Mouse (Mus musculus) 416B (cell line): ENCODE results near the gene Plcb1.

Source experiments
- DNase-seq: peaks from one replicate; pipeline ENCODE4 v3.0.0; 2011; ENCODE audit warnings: low read depth

Plcb1 gene

DNA sequence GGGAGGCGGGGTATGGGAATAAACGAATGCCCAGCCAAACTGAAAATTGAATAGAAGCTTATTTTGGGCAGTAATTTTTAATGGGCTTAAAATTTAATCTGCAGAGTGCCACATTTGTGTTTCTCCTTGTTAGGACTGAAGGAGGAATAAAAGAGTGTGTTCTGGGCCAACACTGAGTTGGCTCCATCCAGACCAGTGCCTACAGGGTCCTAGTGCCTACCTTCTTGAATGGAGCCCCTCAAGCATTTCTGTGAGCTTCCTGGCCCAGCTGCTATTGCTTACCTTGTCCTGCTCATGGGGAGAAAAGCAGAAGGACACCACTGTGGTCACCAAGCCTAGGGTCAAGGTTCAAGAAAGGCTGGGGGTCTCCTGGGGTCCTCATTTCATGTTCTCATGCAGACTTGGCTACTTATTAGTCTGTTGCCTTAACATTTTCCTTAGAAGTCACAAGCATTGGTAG lies 128.3 kb downstream of the Plcb1 start:
- no peak for DNase-seq

- no peak for DNase-seq
These were observed 129.2 kb downstream of the Plcb1 start for GRCm38 (mm10) chr2:134915035-134915434.

DNA sequence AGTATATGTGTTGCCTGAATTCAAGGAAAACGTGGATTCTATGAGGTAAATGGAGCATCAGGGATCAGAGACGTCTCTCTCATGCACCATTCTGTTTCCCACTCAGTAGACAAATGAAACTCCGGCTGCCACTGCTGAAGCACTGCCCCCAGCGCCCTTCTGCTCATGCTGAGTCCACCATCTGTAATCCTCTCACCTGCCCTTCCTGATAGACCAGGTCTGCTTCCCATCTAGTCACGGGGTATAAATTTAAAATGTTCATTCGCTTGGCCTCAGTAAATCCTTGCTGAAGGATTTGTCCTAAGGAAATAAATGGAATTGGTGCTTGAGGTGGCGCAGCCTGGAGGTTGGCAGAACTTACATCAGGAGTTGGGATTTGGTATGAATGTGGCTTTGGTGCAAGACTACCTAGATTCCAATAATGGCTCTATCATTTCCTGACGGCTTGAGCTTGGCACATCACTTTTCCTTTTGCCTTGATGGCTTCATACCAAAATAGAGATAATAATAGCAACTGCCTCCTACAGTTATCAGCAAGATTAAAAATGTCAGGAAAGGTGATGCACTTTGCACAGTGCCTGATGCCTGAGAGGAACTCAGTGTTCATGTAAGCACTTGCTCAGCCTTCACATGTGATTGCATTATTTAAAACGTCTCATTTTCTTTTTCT lies 134.9 kb downstream of the Plcb1 start:
- DNase-seq, result no peak

DNA sequence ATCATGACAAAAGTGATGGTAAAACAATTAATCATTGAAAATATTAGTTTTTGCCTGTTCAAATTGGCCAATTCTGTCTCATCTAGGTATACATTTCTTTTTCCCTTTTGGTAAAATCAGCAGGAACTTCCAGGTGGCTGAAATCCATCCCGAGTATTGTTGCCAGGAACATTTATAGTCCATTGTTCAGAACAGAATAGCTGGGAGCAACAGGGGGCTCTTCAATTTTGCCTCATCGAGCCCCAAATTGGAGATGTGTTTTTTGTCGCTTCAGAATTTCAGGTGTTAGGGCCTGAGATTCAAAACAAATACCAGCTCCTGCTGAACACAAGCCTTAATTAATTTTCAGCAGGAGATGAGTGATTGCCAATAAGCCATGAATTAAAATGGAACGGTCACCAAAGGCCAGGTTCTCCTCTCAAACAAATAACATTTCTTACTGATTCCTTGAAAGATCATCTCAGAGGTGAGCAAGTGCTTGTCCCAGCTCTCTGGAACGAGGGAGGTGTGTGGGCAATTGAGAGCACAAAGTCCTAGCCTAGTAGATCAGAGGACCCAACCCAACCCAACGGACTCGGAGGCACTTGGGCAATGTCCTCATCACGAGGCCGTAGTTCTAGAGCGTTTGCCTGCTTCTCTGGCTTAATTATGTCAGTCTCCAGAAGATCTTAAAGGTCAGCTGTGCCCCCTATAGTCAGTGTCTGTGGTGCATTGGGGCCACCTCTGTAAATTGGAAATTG lies 136.9 kb downstream of the Plcb1 start:
- DNase-seq, result no peak

DNA sequence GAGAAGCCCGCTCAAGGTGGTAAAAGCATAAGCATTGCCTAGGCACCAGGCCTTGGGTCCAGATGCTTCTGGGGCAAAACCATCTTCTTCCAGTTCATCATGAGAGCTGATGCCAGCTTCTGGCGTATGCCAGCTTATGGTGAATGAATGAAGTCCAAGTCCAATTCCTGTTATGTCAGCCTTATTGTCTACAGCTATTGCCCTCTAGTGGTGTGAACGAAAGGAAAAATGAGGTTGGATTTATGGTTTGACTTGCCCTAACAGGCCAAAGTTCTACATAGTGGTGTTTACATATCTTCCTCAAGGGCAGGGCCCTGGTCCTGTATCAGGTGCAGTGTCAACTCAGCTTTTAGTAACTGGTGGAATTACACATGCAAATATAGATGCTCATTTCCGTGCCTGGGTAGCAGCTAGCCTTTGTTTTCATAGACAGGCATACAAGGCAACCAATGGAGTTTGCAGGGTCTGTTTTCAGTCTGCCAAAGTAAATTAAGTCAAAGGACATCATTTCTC lies 138.3 kb downstream of the Plcb1 start:
- DNase-seq, result no peak

- DNase-seq, result no peak
These were observed 140.4 kb downstream of the Plcb1 start for GRCm38 (mm10) chr2:134926266-134926665.

DNA sequence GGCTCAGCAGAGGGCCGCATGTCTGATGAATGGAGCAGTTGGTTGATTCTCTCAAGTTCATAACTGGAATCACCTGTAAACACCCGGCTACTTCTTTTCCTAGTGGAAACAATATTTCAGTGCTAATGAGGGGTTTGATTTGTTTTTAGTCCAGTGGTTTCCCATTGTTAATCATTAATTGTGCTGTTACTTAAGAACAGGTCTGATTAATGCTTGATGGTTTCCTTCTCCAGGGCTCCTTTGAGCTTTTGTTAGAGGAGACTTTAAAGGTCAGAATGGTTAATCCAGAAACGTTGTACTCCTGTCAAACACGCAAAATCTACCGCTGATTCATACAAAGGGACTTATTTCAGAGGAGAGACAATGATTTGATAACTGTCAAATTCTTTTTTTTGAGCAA lies 141.2 kb downstream of the Plcb1 start:
- no peak for DNase-seq

DNA sequence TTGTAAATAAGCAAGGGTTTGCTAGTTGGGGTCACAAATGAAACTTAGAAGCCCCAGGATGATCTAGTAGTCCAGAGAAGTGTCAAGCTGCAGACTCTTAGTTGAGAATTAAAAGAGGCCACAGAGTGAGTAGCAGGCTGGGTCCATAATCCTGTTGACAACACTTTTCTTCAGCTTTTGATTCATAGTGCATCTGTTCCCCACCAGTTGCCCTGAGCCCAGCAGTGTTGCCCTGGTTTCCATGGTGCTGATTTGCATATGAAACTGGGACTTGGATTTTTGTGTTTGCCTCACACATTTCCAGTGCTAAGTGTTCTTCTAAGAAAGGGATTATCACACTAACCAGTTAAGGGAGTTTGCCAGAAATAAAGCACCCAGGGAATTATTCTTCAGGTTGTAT lies 143.6 kb downstream of the Plcb1 start:
- DNase-seq, result no peak

DNA sequence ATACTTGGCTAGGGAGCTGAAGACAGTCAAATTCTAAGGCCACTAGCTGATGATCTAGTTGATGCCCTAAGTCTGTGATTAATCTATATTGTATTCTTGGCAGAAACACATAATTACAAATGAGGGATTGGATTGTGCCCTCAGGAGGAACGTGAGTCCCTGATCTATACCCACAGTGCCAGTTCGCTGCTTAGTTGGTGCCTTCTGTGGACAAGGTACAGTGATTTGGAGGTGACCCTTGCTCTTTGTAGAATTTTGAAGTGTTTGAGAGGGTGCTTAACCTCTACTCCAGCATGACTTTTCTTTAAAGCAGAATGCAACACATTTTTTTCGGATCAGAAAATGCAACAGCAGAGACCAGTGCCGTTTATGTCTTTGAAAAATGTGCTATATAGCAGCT lies 145.1 kb downstream of the Plcb1 start:
- DNase-seq, result no peak

- DNase-seq, result no peak
These were observed 146.0 kb downstream of the Plcb1 start for GRCm38 (mm10) chr2:134931756-134932421.

- DNase-seq, result no peak
These were observed 149.6 kb downstream of the Plcb1 start for GRCm38 (mm10) chr2:134935469-134935868.

- DNase-seq, result no peak
These were observed 150.2 kb downstream of the Plcb1 start for GRCm38 (mm10) chr2:134935970-134936649.

- no peak for DNase-seq
These were observed 151.8 kb downstream of the Plcb1 start for GRCm38 (mm10) chr2:134937666-134938065.

GRCm38 (mm10) chr2:134942039-134942438 lies 156.2 kb downstream of the Plcb1 start:
- DNase-seq, result no peak

GRCm38 (mm10) chr2:134942919-134943318 lies 157.1 kb downstream of the Plcb1 start:
- DNase-seq, result no peak

DNA sequence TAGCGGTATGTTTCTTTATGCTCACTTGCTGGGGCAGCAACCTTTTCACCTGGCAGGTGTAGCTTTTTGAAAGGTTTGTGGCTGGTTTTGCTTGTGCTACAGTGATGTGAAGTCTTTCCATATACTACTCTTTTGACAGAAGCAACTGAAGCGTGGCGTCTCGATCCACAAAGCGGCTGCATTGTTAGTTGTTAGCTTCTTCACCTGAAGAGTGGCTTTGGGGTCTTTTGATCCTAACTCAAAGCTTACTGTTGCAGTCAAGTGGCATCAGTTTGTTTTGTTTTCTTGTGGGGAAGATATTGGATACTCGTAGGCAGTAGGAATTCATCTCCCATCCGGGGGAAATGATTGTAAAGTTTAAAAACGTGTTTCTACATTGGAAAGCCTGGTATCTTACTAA lies 160.5 kb downstream of the Plcb1 start:
- DNase-seq, result no peak

DNA sequence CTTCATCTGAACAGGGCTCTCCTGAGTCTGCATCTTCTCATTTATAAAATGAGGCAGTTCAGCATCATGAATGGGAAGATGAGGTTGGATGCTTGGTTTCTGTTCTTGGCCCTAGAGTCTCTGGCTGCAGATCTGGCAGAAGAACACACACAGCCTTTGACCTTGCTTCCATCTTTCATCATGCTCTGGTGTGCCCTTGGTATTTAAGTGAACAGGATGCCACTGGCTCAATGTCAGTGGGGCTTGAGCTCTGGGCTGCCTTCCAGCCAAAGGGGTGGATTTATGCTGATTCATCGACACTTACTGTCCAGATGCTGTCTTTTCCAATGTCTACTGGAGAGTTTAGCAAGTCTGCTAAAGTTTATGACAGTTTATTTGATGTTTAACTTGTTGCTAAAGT lies 161.0 kb downstream of the Plcb1 start:
- DNase-seq, result no peak

DNA sequence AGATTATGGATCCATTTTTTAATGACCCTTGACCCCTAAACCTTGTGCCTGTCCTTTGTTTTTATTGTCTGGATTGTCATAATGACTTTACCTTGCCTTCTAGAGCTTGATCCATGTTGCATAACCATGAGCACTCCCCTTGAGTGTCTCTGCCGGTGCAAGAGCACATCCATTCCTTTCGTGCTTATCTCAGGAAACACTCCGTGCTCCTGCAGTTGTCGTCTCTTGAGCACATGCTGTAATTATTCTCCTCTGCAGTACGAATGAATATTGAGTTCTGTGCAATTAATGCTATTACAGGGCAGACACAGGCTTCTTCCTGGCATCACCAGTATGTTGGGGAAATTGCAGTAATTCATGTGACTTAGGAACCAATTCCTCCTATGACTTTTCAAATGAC lies 166.2 kb downstream of the Plcb1 start:
- no peak for DNase-seq

GRCm38 (mm10) chr2:134956436-134956835 lies 170.6 kb downstream of the Plcb1 start:
- no peak for DNase-seq

- DNase-seq, result no peak
These were observed 180.3 kb downstream of the Plcb1 start for GRCm38 (mm10) chr2:134966131-134966530.

- no peak for DNase-seq
These were observed 182.5 kb downstream of the Plcb1 start for GRCm38 (mm10) chr2:134968380-134968779.

- DNase-seq, result no peak
These were observed 186.5 kb downstream of the Plcb1 start for GRCm38 (mm10) chr2:134972376-134972775.
